ENCODE assay signal across 22 mouse cellular contexts in genomic region chr15:101113778-101114177, GRCm38 (mm10). TPM values are rescaled to one million over a fixed set of nuclear protein-coding genes. Genes with fewer than 3 reads are reported as not detected.
DNase-seq lines count a peak whose midpoint lies in the region; ATAC-seq and TF ChIP-seq lines count a peak whose summit lies in the region.
"Not testable (repeated sequence)": the region's sequence is repeated elsewhere in the genome, so short reads cannot be mapped to it uniquely, and the experiment has no call there.
"Had no signal": no experiment of that assay in that cellular context is flagged by ENCODE, and none has a peak within 500 bp of the region (broad histone marks: within the 10 kb centered on the region; RNA-seq: fewer than 3 reads in every experiment).

No protein-coding gene starts in this region.

- H3K27ac ChIP-seq in ES-Bruce4 (ENCODE audit: insufficient read depth, low read length); kidney, postnatal 0 days; midbrain, embryonic 10.5 days (replicated peaks): not testable (repeated sequence)
- peak overlapping the region; percentile 58 for H3K27ac ChIP-seq in liver, postnatal 0 days (ENCODE audit: low read depth)
- H3K27ac ChIP-seq in stomach, embryonic 16.5 days (ENCODE audit: low read length) = peak overlapping the region; percentile 74

- peak; percentile 61 for DNase-seq in ZHBTc4 (ENCODE audit: low read depth, low spot score)
- not testable (repeated sequence) for DNase-seq in kidney, postnatal 0 days (ENCODE audit: low spot score); liver, postnatal 0 days
- peak; percentile 10 for DNase-seq in midbrain, embryonic 10.5 days (ENCODE audit: low spot score)

- not testable (repeated sequence) for TF ChIP-seq POLR2A in ES-Bruce4 (IDR thresholded peaks at IDR 0.05; ENCODE audit: insufficient read depth, low read length)

- H3K36me3 ChIP-seq in ES-Bruce4 (ENCODE audit: control insufficient read depth, insufficient read depth, low read length, poor library complexity, severe bottlenecking); kidney, postnatal 0 days (ENCODE audit: insufficient read depth, low read length); liver, postnatal 0 days (replicated peaks; ENCODE audit: insufficient read depth, low read length); midbrain, embryonic 10.5 days; stomach, embryonic 16.5 days (ENCODE audit: control insufficient read depth, insufficient read depth, low read length): not testable (repeated sequence)

- H3K4me2 ChIP-seq in kidney, postnatal 0 days (ENCODE audit: low read length); stomach, embryonic 16.5 days (ENCODE audit: low read depth, low read length): not testable (repeated sequence)
- H3K4me2 ChIP-seq in liver, postnatal 0 days (ENCODE audit: low read depth, low read length) = 0 out of 2 replicates have a peak overlapping the region, but pooled peaks have one; percentile 54

- TF ChIP-seq EP300 in ES-Bruce4 (IDR thresholded peaks at IDR 0.05; ENCODE audit: insufficient read depth, low read depth, low read length); liver, postnatal 0 days (IDR thresholded peaks at IDR 0.05; ENCODE audit: low read depth): not testable (repeated sequence)

- H3K9ac ChIP-seq in ES-Bruce4 (ENCODE audit: low read depth, poor library complexity, severe bottlenecking) = 0 out of 2 replicates have a peak overlapping the region, but pooled peaks have one; percentile 35
- H3K9ac ChIP-seq in kidney, postnatal 0 days (ENCODE audit: low read depth, low read length); liver, postnatal 0 days (replicated peaks); stomach, embryonic 16.5 days (ENCODE audit: low read length): not testable (repeated sequence)

- TF ChIP-seq CTCF in ES-Bruce4 (IDR thresholded peaks at IDR 0.05; ENCODE audit: low read depth, low read length) = peak; percentile 9
- peak; percentile 30; the same call in 1 of the 2 replicates for TF ChIP-seq CTCF in kidney, postnatal 0 days (IDR thresholded peaks at IDR 0.05; ENCODE audit: low read depth)
- TF ChIP-seq CTCF in liver, postnatal 0 days (IDR thresholded peaks at IDR 0.05; ENCODE audit: low read depth) = peak; percentile 22; the same call in 1 of the 2 replicates

- H3K4me3 ChIP-seq in ES-Bruce4 (ENCODE audit: low read depth, low read length); kidney, postnatal 0 days (replicated peaks; ENCODE audit: low read depth, low read length); liver, postnatal 0 days (ENCODE audit: low read depth, low read length); midbrain, embryonic 10.5 days; stomach, embryonic 16.5 days (replicated peaks; ENCODE audit: low read length): not testable (repeated sequence)

- not testable (repeated sequence) for H3K9me3 ChIP-seq in ES-Bruce4 (replicated peaks; ENCODE audit: control insufficient read depth, insufficient read depth, low read length, poor library complexity, severe bottlenecking); kidney, postnatal 0 days (replicated peaks; ENCODE audit: low read length); liver, postnatal 0 days (ENCODE audit: low read length); midbrain, embryonic 10.5 days (replicated peaks); stomach, embryonic 16.5 days (replicated peaks; ENCODE audit: control insufficient read depth, low read length)

- 96% methylated on average over 2 of the region's 2 CpGs for WGBS in kidney, postnatal 0 days
- 62% methylated on average over 2 of the region's 2 CpGs for WGBS in liver, postnatal 0 days (ENCODE audit: insufficient replicate concordance)
- WGBS in midbrain, embryonic 10.5 days = 93% methylated on average over 2 of the region's 2 CpGs
- WGBS in stomach, embryonic 16.5 days = 81% methylated on average over 2 of the region's 2 CpGs

- H3K27me3 ChIP-seq in ES-Bruce4 (ENCODE audit: control insufficient read depth, insufficient read depth, low read length, poor library complexity, severe bottlenecking); kidney, postnatal 0 days (ENCODE audit: insufficient read depth, low read length); liver, postnatal 0 days (ENCODE audit: insufficient read depth, low read length); stomach, embryonic 16.5 days (ENCODE audit: control insufficient read depth, insufficient read depth, low read length): not testable (repeated sequence)
- peaks cover 14% of the 10 kb centered on the region; the same call in 1 of the 2 replicates for H3K27me3 ChIP-seq in midbrain, embryonic 10.5 days (ENCODE audit: low read depth, poor library complexity, severe bottlenecking)

- 0 out of 2 replicates have a peak, but pooled peaks have one; percentile 18 for ATAC-seq in granulocyte monocyte progenitor cell, adult 5-6 weeks (replicated peaks; ENCODE audit: poor library complexity, severe bottlenecking)
- not testable (repeated sequence) for ATAC-seq in kidney, postnatal 0 days (replicated peaks; ENCODE audit: low FRiP score, low read depth); liver, postnatal 0 days; stomach, embryonic 16.5 days (ENCODE audit: insufficient read depth, low FRiP score)

- not testable (repeated sequence) for H3K4me1 ChIP-seq in ES-Bruce4 (ENCODE audit: control insufficient read depth, insufficient read depth, low read length); kidney, postnatal 0 days (replicated peaks; ENCODE audit: insufficient read depth, low read length); liver, postnatal 0 days (ENCODE audit: insufficient read depth); midbrain, embryonic 10.5 days; stomach, embryonic 16.5 days (ENCODE audit: control insufficient read depth, insufficient read depth, low read length)

RNA-seq across cellular contexts. Expression of gene Ankrd33, which starts 1.8 kb away (rescaled TPM):
- polyA plus RNA-seq in ES-Bruce4 (2011; ENCODE audit: insufficient read depth, insufficient read length, low read depth, missing spikeins) = not detected in 2 replicates
- not detected in 2 replicates for total RNA-seq in granulocyte monocyte progenitor cell, adult 5-6 weeks (2014; fragmentation: Nextera tagmentation)
- total RNA-seq in granulocyte monocyte progenitor cell, adult 5-6 weeks (2017) = not detected in 2 replicates
- polyA plus RNA-seq in kidney, postnatal 0 days (2015; fragmentation: Nextera tagmentation; extraction: Ambion mirVana) = not detected in 2 replicates
- polyA plus RNA-seq in liver, postnatal 0 days (2015; fragmentation: Nextera tagmentation; extraction: Ambion mirVana) = not detected in 2 replicates
- polyA plus RNA-seq in midbrain, embryonic 10.5 days (2016; fragmentation: Nextera tagmentation; extraction: Ambion mirVana) = not detected in 2 replicates
- not detected in 2 replicates for polyA plus RNA-seq in stomach, embryonic 16.5 days (2015; fragmentation: Nextera tagmentation; extraction: Ambion mirVana)
- total RNA-seq: gastrocnemius, postnatal 10 days; heart, adult 18-20 months; heart, postnatal 4 days; layer of hippocampus, adult 18-20 months; layer of hippocampus, postnatal 36 days; left cerebral cortex, postnatal 25 days; neutrophil, adult 5-6 weeks had no signal
- polyA plus RNA-seq: erythroblast, embryonic 14.5 days; forebrain, embryonic 13.5 days; frontal cortex, adult 2 months; heart, embryonic 14.5 days; hindbrain, embryonic 15.5 days; limb, embryonic 14.5 days; midbrain, embryonic 14.5 days; spleen, adult 2 months had no signal

RNA-seq across cellular contexts. Expression of gene Acvrl1, which starts 14.5 kb away (rescaled TPM):
- polyA plus RNA-seq in ES-Bruce4 (2011; ENCODE audit: insufficient read depth, insufficient read length, low read depth, missing spikeins) = 2.7 and 2.9 TPM in 2 replicates
- total RNA-seq in granulocyte monocyte progenitor cell, adult 5-6 weeks (2014; fragmentation: Nextera tagmentation) = 0.30 TPM in 1 of 2 replicates, not detected in the other
- total RNA-seq in granulocyte monocyte progenitor cell, adult 5-6 weeks (2017) = 0.73 and 2.7 TPM in 2 replicates
- 16.9 and 17.8 TPM in 2 replicates for polyA plus RNA-seq in kidney, postnatal 0 days (2015; fragmentation: Nextera tagmentation; extraction: Ambion mirVana)
- polyA plus RNA-seq in liver, postnatal 0 days (2015; fragmentation: Nextera tagmentation; extraction: Ambion mirVana) = 2.3 and 2.6 TPM in 2 replicates
- 8.9 and 10.7 TPM in 2 replicates for polyA plus RNA-seq in midbrain, embryonic 10.5 days (2016; fragmentation: Nextera tagmentation; extraction: Ambion mirVana)
- 34.9 and 39.3 TPM in 2 replicates for polyA plus RNA-seq in stomach, embryonic 16.5 days (2015; fragmentation: Nextera tagmentation; extraction: Ambion mirVana)
- polyA plus RNA-seq: erythroblast, embryonic 14.5 days had no signal

RNA-seq across cellular contexts. Expression of gene Fignl2, which starts 35.4 kb away (rescaled TPM):
- 25.6 and 27.4 TPM in 2 replicates for polyA plus RNA-seq in ES-Bruce4 (2011; ENCODE audit: insufficient read depth, insufficient read length, low read depth, missing spikeins)
- not detected in 2 replicates for total RNA-seq in granulocyte monocyte progenitor cell, adult 5-6 weeks (2014; fragmentation: Nextera tagmentation)
- not detected in 2 replicates for total RNA-seq in granulocyte monocyte progenitor cell, adult 5-6 weeks (2017)
- polyA plus RNA-seq in kidney, postnatal 0 days (2015; fragmentation: Nextera tagmentation; extraction: Ambion mirVana) = 0.38 and 0.47 TPM in 2 replicates
- 0.18 and 0.26 TPM in 2 replicates for polyA plus RNA-seq in liver, postnatal 0 days (2015; fragmentation: Nextera tagmentation; extraction: Ambion mirVana)
- 0.88 and 1.7 TPM in 2 replicates for polyA plus RNA-seq in midbrain, embryonic 10.5 days (2016; fragmentation: Nextera tagmentation; extraction: Ambion mirVana)
- polyA plus RNA-seq in stomach, embryonic 16.5 days (2015; fragmentation: Nextera tagmentation; extraction: Ambion mirVana) = 0.05 and 0.10 TPM in 2 replicates
- polyA plus RNA-seq: erythroblast, embryonic 14.5 days; forebrain, embryonic 13.5 days had no signal
